Mouse (Mus musculus) right cerebral cortex, postnatal 4 days (tissue): ENCODE measurements around the gene 4930430F08Rik.
"Not testable (repeated sequence)": the region's sequence is repeated elsewhere in the genome, so short reads cannot be mapped to it uniquely, and the experiment has no call there.

Source experiments
- DNase-seq: peaks from one replicate; pipeline ENCODE4 v3.0.0-alpha.2; 2022

The 4930430F08Rik gene

DNA sequence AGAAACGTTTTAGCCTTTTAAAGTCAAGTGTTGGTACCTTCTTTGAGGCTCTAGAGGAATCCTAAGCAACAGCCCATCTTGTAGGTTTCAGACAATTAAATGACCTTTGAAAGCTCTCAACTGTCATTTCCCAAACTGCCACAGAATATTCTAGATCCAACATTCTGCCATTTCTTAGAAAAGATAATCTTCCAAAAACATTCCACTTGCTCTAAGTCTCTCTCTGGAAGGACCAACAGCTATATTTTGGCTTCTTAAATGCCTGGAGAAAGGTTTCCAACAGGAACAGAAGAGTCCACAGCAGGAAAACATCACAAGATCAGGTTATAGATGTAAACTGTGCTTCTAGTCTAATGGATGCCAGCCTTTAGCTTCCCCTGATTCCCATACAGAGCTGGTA is at the start of gene 4930430F08Rik, which contains the start of gene 1700017N19Rik:
4930430F08Rik (minus strand) TSS at position 101 of the 400 bp plus-strand sequence.
1700017N19Rik (plus strand) TSS at position 162 of the 400 bp plus-strand sequence.
- no peak for DNase-seq

GRCm38 (mm10) chr10:100629762-100630438 is 39.7 kb upstream of the 4930430F08Rik start:
- peak; percentile 76 for DNase-seq

- DNase-seq: no peak
These were observed 32.3 kb upstream of the 4930430F08Rik start for GRCm38 (mm10) chr10:100622494-100622893.

DNA sequence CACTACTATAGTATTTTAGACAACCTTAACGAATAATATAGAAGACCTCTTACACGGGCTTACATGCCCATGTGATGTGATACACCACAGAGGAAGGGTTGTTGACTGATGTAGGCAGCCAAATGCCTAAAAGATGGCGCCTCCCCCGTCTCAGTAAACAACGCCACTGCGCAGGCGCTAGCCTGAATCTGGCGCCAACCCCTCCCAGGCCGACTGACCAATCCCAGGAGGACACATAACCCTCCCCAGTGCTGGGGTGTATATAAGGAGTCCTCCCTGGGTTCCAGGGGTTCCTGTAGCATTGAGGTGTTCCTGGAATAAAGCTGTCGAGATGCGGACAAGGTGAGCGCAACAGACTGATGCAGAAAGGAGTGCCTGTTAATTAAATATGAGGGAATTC is 29.8 kb upstream of the 4930430F08Rik start:
- DNase-seq: no peak

- DNase-seq: no peak
These were observed 29.3 kb upstream of the 4930430F08Rik start for GRCm38 (mm10) chr10:100619474-100619873.

GRCm38 (mm10) chr10:100617233-100617903 is 27.1 kb upstream of the 4930430F08Rik start:
- peak; percentile 13 for DNase-seq

DNA sequence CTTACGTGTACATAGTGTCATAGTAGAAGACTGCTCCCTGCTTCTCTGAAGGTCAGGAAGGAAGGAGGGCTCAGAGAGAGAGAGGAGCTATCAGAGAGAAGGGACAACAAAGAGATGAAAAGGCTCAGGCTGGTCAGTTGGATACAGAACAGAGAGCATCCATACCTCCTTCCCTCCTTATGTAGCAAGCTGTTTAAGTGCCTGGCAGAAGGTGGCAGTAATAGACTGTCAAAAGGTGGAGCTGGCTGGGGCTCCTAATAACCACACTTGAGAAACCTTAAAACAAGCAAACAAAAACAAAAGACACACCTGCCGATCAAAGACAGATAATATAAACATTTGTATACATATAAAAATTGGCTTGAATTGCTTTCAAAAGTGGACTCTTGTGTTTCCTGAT is 14.0 kb upstream of the 4930430F08Rik start:
- no peak for DNase-seq

DNA sequence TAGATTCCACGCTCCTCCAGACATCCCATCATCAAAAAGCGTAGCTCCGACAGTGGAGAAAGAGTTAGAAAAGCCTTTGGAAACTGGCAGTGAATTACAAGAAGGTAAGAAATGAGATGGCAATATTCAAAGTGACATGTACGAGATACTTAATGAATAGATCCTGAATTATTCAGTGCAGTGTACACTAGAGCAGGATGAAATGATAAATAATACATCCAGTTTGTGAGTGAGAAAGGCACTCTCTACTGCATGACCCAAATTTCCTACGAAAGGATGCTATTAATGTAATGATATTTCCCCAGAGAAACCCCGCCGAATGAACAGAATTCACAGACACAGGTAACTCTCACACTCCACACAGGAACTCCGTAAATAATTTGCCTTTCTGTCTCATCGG is 13.3 kb upstream of the 4930430F08Rik start:
- no peak for DNase-seq

DNA sequence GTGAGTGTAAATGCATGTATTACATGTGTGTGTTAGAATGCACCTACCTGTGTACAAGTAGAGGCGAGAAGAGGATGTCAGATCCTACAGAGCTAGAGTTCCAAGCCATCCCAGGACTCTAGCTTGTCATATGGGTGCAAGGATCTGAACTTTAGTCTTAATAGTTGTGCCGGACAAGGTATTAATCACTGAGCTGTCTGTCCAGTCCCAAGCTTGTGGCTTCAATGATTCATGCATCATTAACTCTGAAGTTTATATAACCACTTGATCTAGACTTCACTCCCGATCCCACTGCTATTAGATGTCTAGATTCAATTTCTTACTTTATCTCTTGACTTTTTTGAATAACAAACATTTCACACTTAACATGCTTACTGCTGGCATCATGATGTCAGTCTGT is 8.1 kb upstream of the 4930430F08Rik start:
- DNase-seq: no peak

GRCm38 (mm10) chr10:100588932-100589388 is 1.3 kb downstream of the 4930430F08Rik start:
- DNase-seq: peak; percentile 88

DNA sequence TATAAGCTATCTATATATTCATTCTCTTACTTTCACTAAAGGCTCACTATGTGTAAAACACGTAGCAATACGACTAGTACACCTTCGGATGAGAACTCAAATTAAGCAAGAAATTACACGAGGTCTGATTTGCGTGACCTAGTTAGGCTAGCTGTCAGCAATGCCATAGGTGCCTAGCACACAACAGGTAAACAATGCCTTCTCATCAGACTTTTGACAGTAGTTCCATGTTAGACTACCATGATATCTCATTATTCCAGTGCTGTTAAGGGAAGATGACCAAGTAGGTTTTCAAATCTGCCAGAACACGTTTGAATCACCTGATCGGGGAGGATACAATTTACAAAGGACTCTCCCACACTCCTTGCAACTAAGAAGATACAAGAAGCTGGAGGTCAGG is 1.7 kb downstream of the 4930430F08Rik start:
- no peak for DNase-seq

DNA sequence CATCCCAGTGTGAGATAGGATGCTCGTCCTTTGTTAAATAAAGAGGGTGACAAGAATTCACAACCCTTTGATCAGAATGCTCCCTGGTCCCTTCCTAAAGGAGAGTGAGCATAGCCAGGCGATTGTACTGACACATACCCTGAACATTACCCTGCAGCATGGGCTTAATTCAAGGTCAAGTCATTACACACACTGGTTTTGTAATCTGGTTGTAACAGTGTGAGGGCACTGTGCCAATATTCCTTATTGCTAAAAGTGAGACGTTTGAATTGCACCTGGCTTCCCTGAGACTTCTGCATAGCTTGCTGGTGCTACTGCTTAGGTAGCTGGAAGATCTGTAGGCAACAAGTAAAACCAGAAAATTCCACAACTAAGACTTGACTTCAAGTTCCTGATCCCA is 6.0 kb downstream of the 4930430F08Rik start:
- DNase-seq: no peak

GRCm38 (mm10) chr10:100575294-100575693 is 14.9 kb downstream of the 4930430F08Rik start:
- DNase-seq: no peak

DNA sequence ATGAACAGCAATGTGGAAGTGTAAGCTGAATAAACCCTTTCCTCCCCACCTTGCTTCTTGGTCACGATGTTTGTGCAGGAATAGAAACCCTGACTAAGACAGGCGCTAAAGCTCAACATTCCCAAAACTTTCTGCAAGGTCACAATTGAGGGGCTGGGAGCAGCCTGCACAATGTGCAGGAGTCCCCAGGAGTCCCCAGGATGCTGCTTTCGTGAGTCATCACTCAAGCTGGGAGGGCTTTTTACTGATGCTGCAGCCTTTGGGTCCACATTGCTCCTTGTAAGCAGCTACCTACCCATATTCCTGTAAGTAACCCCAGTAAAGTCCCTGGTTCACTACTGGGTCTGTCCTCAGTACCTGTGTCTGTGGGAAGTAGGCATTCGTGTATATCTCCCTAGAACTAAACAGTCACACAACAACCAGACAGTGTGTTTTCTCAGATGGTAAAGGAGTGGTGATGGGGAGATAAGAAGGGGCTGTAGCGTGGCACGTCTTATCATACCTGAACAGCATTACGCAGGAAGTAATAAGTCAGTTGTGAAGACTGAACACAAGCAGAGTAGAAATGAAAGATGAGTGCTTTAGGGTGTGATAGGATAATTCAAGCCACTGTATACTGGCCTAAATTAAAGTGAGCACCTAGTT is 15.6 kb downstream of the 4930430F08Rik start:
- DNase-seq: no peak

DNA sequence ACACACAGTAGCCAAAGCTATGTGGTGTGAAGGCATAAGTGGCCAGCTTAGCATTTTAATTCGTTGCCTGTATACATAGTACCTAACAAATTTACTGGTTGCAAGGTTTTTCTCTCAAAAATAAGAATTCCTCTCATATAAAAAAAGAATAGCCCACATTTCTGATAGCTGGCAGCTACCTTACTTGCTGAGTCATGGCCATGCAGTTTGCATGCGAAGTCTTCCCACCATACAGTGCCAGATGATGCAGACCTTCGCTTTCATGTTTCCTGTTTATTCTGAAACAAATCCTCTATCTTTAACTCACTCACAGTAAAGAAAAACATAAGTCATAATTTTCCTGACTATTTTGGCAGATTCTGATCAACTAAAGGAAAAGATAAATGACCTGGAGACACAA is 18.5 kb downstream of the 4930430F08Rik start:
- no peak for DNase-seq

DNA sequence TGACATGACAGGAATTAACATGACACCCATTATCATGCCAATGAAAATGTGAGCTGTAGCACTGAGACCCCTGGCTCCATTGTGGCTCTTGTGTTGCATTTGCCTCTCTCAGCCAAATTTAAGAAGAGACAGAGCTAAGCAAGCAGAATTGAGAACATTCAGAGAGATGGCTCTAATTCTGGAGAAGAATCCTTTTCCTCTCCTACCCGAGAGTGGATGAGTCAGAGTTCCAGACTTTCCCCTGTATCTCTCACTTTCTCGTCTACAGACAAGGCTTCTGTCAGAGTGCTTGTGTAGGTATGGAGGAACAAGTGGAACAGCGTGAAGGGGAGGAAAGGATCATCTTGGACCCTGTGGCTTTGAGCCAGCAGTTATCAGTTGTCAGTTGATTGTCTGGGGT is 26.1 kb downstream of the 4930430F08Rik start:
- DNase-seq: no peak

- DNase-seq: not testable (repeated sequence)
These were observed 29.9 kb downstream of the 4930430F08Rik start for GRCm38 (mm10) chr10:100560194-100560883.

- DNase-seq: no peak
These were observed 33.6 kb downstream of the 4930430F08Rik start for GRCm38 (mm10) chr10:100556566-100557175.

DNA sequence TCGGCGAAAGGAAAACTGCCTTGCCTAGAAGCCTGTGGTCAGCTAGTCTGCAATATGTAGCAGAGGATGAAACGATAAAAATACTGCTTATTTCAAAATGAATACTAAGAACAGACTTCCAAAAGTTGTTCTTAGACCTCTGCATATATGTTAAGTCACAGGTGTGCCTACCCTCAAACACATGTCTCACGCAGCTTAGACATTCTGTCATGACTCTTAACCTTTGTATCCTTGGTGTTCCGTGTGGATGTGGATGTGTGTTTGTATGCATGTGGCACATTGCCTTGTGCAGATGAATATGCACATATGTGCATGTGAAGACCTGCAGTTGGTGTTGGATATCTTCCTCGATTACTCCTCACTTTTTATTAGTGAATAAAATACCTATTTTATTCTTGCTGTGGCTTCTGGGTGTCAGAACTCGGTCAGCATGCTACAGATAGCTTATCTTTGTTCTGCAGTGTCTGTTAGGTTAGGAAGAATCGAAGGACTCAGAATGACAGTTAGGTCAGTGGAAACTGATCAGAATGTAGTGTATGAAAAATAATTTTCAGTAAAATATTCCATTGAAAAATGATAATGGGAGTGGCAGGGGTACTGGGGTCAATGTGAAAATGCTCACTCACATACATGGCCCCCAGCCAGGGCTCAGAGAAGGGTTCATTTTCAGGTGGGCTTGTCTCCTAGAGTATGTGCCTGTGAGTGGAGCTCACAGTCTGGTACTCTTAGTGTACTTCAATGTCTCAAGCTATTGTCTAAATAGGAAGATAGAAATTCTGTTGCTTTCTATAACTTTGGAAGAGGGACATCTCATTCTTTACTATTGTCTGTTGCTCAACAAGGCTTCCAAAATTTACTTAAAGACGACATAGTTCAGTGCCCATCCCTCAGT is 65.5 kb downstream of the 4930430F08Rik start:
- DNase-seq: no peak

DNA sequence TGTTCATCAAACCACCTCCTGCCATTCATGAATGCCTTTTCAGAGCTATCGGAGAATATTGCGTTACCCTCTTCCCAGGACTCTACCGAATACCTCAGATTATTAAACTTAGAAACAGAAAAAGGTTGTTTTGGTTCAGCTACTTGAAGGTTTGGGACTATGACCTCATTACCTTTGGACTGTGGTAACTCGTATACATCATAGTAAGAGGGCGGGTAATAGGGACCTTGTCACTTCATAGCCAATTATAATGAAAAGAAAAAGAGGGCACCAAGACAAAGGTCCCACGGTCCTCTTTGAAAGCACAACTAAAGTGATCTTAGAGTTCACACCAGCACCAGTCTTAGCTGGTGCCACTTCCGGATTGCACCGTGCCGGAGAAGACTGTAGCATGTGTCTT is 67.9 kb downstream of the 4930430F08Rik start:
- no peak for DNase-seq
